Mouse (Mus musculus): ENCODE data around the gene Prh1. TPM values are rescaled to one million over a fixed set of nuclear protein-coding genes. Genes with fewer than 3 reads are reported as not detected.
"Not testable (repeated sequence)": the region's sequence is repeated elsewhere in the genome, so short reads cannot be mapped to it uniquely, and the experiment has no call there.

Prh1 gene
- polyA plus RNA-seq (2014; fragmentation: Nextera tagmentation; extraction: Ambion mirVana), result not detected in 2 replicates

GRCm38 (mm10) chr6:132569509-132569908 lies at the start of gene Prh1:
Prh1 (plus strand) TSS chr6:132569809.
- H3K9ac ChIP-seq (ENCODE audit: low read depth, low read length); H3K27me3 ChIP-seq (replicated peaks; ENCODE audit: control insufficient read depth, insufficient read depth, low read length); DNase-seq (ENCODE audit: low spot score); H3K27ac ChIP-seq (replicated peaks; ENCODE audit: low read depth, low read length); H3K4me2 ChIP-seq (ENCODE audit: low read depth, low read length); H3K36me3 ChIP-seq (ENCODE audit: control insufficient read depth, insufficient read depth, low read length); ATAC-seq (ENCODE audit: low read depth); H3K9me3 ChIP-seq (ENCODE audit: control insufficient read depth, low read length); H3K4me3 ChIP-seq (ENCODE audit: low read depth, low read length); H3K4me1 ChIP-seq (ENCODE audit: control insufficient read depth, insufficient read depth, low read length): not testable (repeated sequence)
- 76% methylated on average over 1 of the region's 1 CpGs for WGBS

GRCm38 (mm10) chr6:132595613-132596012 lies 26.0 kb downstream of the Prh1 start, which contains the start of gene Prp2:
Prp2 (plus strand) TSS chr6:132595913.
- H3K9ac ChIP-seq (ENCODE audit: low read depth, low read length); H3K27me3 ChIP-seq (replicated peaks; ENCODE audit: control insufficient read depth, insufficient read depth, low read length); H3K4me3 ChIP-seq (ENCODE audit: low read depth, low read length); H3K27ac ChIP-seq (replicated peaks; ENCODE audit: low read depth, low read length); H3K4me1 ChIP-seq (ENCODE audit: control insufficient read depth, insufficient read depth, low read length); ATAC-seq (ENCODE audit: low read depth); H3K4me2 ChIP-seq (ENCODE audit: low read depth, low read length); DNase-seq (ENCODE audit: low spot score); H3K36me3 ChIP-seq (ENCODE audit: control insufficient read depth, insufficient read depth, low read length); H3K9me3 ChIP-seq (ENCODE audit: control insufficient read depth, low read length): not testable (repeated sequence)
- 61% methylated on average over 2 of the region's 2 CpGs for WGBS

Other genes with a start within 250 kb of the Prh1 start
- not detected in 2 replicates for gene Gm8882, start 205.7 kb upstream of the Prh1 start, polyA plus RNA-seq (2014; fragmentation: Nextera tagmentation; extraction: Ambion mirVana)
- gene Prp2, start 26.1 kb downstream of the Prh1 start, polyA plus RNA-seq (2014; fragmentation: Nextera tagmentation; extraction: Ambion mirVana), result not detected in 2 replicates
- not detected in 2 replicates for gene A630073D07Rik, start 81.7 kb downstream of the Prh1 start, polyA plus RNA-seq (2014; fragmentation: Nextera tagmentation; extraction: Ambion mirVana)
- gene Tas2r120, start 87.1 kb downstream of the Prh1 start, polyA plus RNA-seq (2014; fragmentation: Nextera tagmentation; extraction: Ambion mirVana), result not detected in 2 replicates
- gene Tas2r121, start 131.2 kb downstream of the Prh1 start, polyA plus RNA-seq (2014; fragmentation: Nextera tagmentation; extraction: Ambion mirVana), result not detected in 2 replicates
- not detected in 2 replicates for gene Tas2r122, start 142.1 kb downstream of the Prh1 start, polyA plus RNA-seq (2014; fragmentation: Nextera tagmentation; extraction: Ambion mirVana)
- not detected in 2 replicates for gene Tas2r115, start 168.2 kb downstream of the Prh1 start, polyA plus RNA-seq (2014; fragmentation: Nextera tagmentation; extraction: Ambion mirVana)
- gene Tas2r124, start 184.9 kb downstream of the Prh1 start, polyA plus RNA-seq (2014; fragmentation: Nextera tagmentation; extraction: Ambion mirVana), result not detected in 2 replicates
- not detected in 2 replicates for gene Tas2r102, start 192.3 kb downstream of the Prh1 start, polyA plus RNA-seq (2014; fragmentation: Nextera tagmentation; extraction: Ambion mirVana)
- gene Tas2r136, start 208.4 kb downstream of the Prh1 start, polyA plus RNA-seq (2014; fragmentation: Nextera tagmentation; extraction: Ambion mirVana), result not detected in 2 replicates
- not detected in 2 replicates for gene Tas2r117, start 233.0 kb downstream of the Prh1 start, polyA plus RNA-seq (2014; fragmentation: Nextera tagmentation; extraction: Ambion mirVana)

All from embryonic facial prominence, embryonic 14.5 days (tissue).